Mouse (Mus musculus): ENCODE results near the gene Ovca2. TPM values are rescaled to one million over a fixed set of nuclear protein-coding genes. Genes with fewer than 3 reads are reported as not detected.

Ovca2 gene
- polyA plus RNA-seq, 1 experiment, result 19.5 TPM

GRCm38 (mm10) chr11:75136666-75137398, 41.8 kb downstream of the Ovca2 start:
- Histone ChIP-seq H3K4me3 (ENCODE audit: insufficient read depth, low read length) (no peak overlapping the region), H3K4me1 (ENCODE audit: control insufficient read depth, insufficient read depth, low read length) (no peaks in the 10 kb centered on the region; the same call in 1 of the 2 replicates), H3K27ac (ENCODE audit: insufficient read depth, low read length) (no peak overlapping the region)
- no peak for TF ChIP-seq CTCF (IDR thresholded peaks at IDR 0.05; ENCODE audit: extremely low read depth, insufficient read depth, low read length)
- no peak for TF ChIP-seq POLR2A (IDR thresholded peaks at IDR 0.05; ENCODE audit: extremely low read depth, insufficient read depth, low read length)

- Histone ChIP-seq H3K27ac (ENCODE audit: insufficient read depth, low read length) (no peak overlapping the region), H3K4me3 (ENCODE audit: insufficient read depth, low read length) (no peak overlapping the region), H3K4me1 (ENCODE audit: control insufficient read depth, insufficient read depth, low read length) (no peaks in the 10 kb centered on the region; the same call in 1 of the 2 replicates)
- no peak for TF ChIP-seq CTCF (IDR thresholded peaks at IDR 0.05; ENCODE audit: extremely low read depth, insufficient read depth, low read length)
- TF ChIP-seq POLR2A (IDR thresholded peaks at IDR 0.05; ENCODE audit: extremely low read depth, insufficient read depth, low read length), result no peak
These were observed 43.3 kb downstream of the Ovca2 start for GRCm38 (mm10) chr11:75135358-75135757.

GRCm38 (mm10) chr11:75134485-75135068, 44.1 kb downstream of the Ovca2 start:
- H3K4me3 ChIP-seq (ENCODE audit: insufficient read depth, low read length), result no peak overlapping the region
- H3K27ac ChIP-seq (ENCODE audit: insufficient read depth, low read length), result no peak overlapping the region
- H3K4me1 ChIP-seq (ENCODE audit: control insufficient read depth, insufficient read depth, low read length), result no peaks in the 10 kb centered on the region; the same call in 1 of the 2 replicates
- TF ChIP-seq CTCF (IDR thresholded peaks at IDR 0.05; ENCODE audit: extremely low read depth, insufficient read depth, low read length), result no peak
- no peak for TF ChIP-seq POLR2A (IDR thresholded peaks at IDR 0.05; ENCODE audit: extremely low read depth, insufficient read depth, low read length)

- TF ChIP-seq CTCF (IDR thresholded peaks at IDR 0.05; ENCODE audit: extremely low read depth, insufficient read depth, low read length), result no peak
- TF ChIP-seq POLR2A (IDR thresholded peaks at IDR 0.05; ENCODE audit: extremely low read depth, insufficient read depth, low read length), result no peak
- H3K27ac ChIP-seq (ENCODE audit: insufficient read depth, low read length), result no peak overlapping the region
- H3K4me3 ChIP-seq (ENCODE audit: insufficient read depth, low read length), result no peak overlapping the region
- H3K4me1 ChIP-seq (ENCODE audit: control insufficient read depth, insufficient read depth, low read length), result no peaks in the 10 kb centered on the region; the same call in 1 of the 2 replicates
These were observed 44.7 kb downstream of the Ovca2 start for GRCm38 (mm10) chr11:75133951-75134350.

- no peaks in the 10 kb centered on the region; the same call in 1 of the 2 replicates for H3K4me1 ChIP-seq (ENCODE audit: control insufficient read depth, insufficient read depth, low read length)
- H3K4me3 ChIP-seq (ENCODE audit: insufficient read depth, low read length), result no peak overlapping the region
- no peak overlapping the region for H3K27ac ChIP-seq (ENCODE audit: insufficient read depth, low read length)
- TF ChIP-seq CTCF (IDR thresholded peaks at IDR 0.05; ENCODE audit: extremely low read depth, insufficient read depth, low read length) (no peak), POLR2A (IDR thresholded peaks at IDR 0.05; ENCODE audit: extremely low read depth, insufficient read depth, low read length) (no peak)
These were observed 45.2 kb downstream of the Ovca2 start for GRCm38 (mm10) chr11:75133391-75133790.

- no peak overlapping the region for H3K4me3 ChIP-seq (ENCODE audit: insufficient read depth, low read length)
- H3K4me1 ChIP-seq (ENCODE audit: control insufficient read depth, insufficient read depth, low read length), result no peaks in the 10 kb centered on the region; the same call in 1 of the 2 replicates
- no peak overlapping the region for H3K27ac ChIP-seq (ENCODE audit: insufficient read depth, low read length)
- TF ChIP-seq CTCF (IDR thresholded peaks at IDR 0.05; ENCODE audit: extremely low read depth, insufficient read depth, low read length), result peak; percentile 56
- no peak for TF ChIP-seq POLR2A (IDR thresholded peaks at IDR 0.05; ENCODE audit: extremely low read depth, insufficient read depth, low read length)
These were observed 46.4 kb downstream of the Ovca2 start for GRCm38 (mm10) chr11:75132278-75132677.

GRCm38 (mm10) chr11:75131300-75131699, 47.3 kb downstream of the Ovca2 start:
- TF ChIP-seq CTCF (IDR thresholded peaks at IDR 0.05; ENCODE audit: extremely low read depth, insufficient read depth, low read length) (no peak), POLR2A (IDR thresholded peaks at IDR 0.05; ENCODE audit: extremely low read depth, insufficient read depth, low read length) (no peak)
- Histone ChIP-seq H3K4me1 (ENCODE audit: control insufficient read depth, insufficient read depth, low read length) (no peaks in the 10 kb centered on the region; the same call in 1 of the 2 replicates), H3K27ac (ENCODE audit: insufficient read depth, low read length) (no peak overlapping the region), H3K4me3 (ENCODE audit: insufficient read depth, low read length) (no peak overlapping the region)

GRCm38 (mm10) chr11:75129481-75129880, 49.2 kb downstream of the Ovca2 start:
- TF ChIP-seq POLR2A (IDR thresholded peaks at IDR 0.05; ENCODE audit: extremely low read depth, insufficient read depth, low read length) (no peak), CTCF (IDR thresholded peaks at IDR 0.05; ENCODE audit: extremely low read depth, insufficient read depth, low read length) (no peak)
- Histone ChIP-seq H3K27ac (ENCODE audit: insufficient read depth, low read length) (no peak overlapping the region), H3K4me1 (ENCODE audit: control insufficient read depth, insufficient read depth, low read length) (no peaks in the 10 kb centered on the region; the same call in 1 of the 2 replicates), H3K4me3 (ENCODE audit: insufficient read depth, low read length) (no peak overlapping the region)

- Histone ChIP-seq H3K4me1 (ENCODE audit: control insufficient read depth, insufficient read depth, low read length) (no peaks in the 10 kb centered on the region), H3K27ac (ENCODE audit: insufficient read depth, low read length) (peak overlapping the region; percentile 40; the same call in 1 of the 2 replicates), H3K4me3 (ENCODE audit: insufficient read depth, low read length) (no peak overlapping the region)
- TF ChIP-seq POLR2A (IDR thresholded peaks at IDR 0.05; ENCODE audit: extremely low read depth, insufficient read depth, low read length) (no peak), CTCF (IDR thresholded peaks at IDR 0.05; ENCODE audit: extremely low read depth, insufficient read depth, low read length) (no peak)
These were observed 52.3 kb downstream of the Ovca2 start for GRCm38 (mm10) chr11:75126384-75126783.

Other genes with a start within 250 kb of the Ovca2 start
- 3.0 and 3.8 TPM in 2 replicates for gene Hic1, start 9.3 kb downstream of the Ovca2 start, polyA plus RNA-seq (2012; rRNA removed)
- gene Dph1, start 12.4 kb upstream of the Ovca2 start, polyA plus RNA-seq (2012; rRNA removed), result 29.1 and 30.9 TPM in 2 replicates
- gene Rtn4rl1, start 14.9 kb upstream of the Ovca2 start, polyA plus RNA-seq (2012; rRNA removed), result 37.9 and 40.1 TPM in 2 replicates
- 31.6 and 36.1 TPM in 2 replicates for gene Rpa1, start 169.5 kb upstream of the Ovca2 start, polyA plus RNA-seq (2012; rRNA removed)
- 9.5 and 10.0 TPM in 2 replicates for gene Smyd4, start 169.6 kb upstream of the Ovca2 start, polyA plus RNA-seq (2012; rRNA removed)
- gene Serpinf1, start 243.9 kb upstream of the Ovca2 start, polyA plus RNA-seq (2012; rRNA removed), result 13.7 and 15.9 TPM in 2 replicates